Mouse (Mus musculus) myocyte (in vitro differentiated cells): ENCODE results near the gene Ap3s2.

Experiments used
- CEBPB ChIP-seq: IDR thresholded peaks from 2 replicates; pipeline ENCODE4 v1.6.1; 2011; ENCODE audit warnings: mild to moderate bottlenecking, moderate library complexity; ENCODE audit not compliant: poor library complexity, insufficient read depth, severe bottlenecking
- E2F4 ChIP-seq: IDR thresholded peaks from one replicate; pipeline ENCODE4 v1.6.1; 2011; ENCODE audit warnings: mild to moderate bottlenecking, control low read depth, moderate library complexity; ENCODE audit not compliant: insufficient read depth
- MAX ChIP-seq: IDR thresholded peaks from one replicate; pipeline ENCODE4 v1.6.1; 2011; ENCODE audit warnings: low read depth, mild to moderate bottlenecking, control low read depth
- MYOD1 ChIP-seq, 3 experiments: IDR thresholded peaks; one replicate each; pipeline ENCODE4 v1.6.1; 2011; ENCODE audit warnings: control low read depth in 2 of 3, low read depth in 2 of 3, mild to moderate bottlenecking in 2 of 3, moderate library complexity in 1 of 3; ENCODE audit not compliant: insufficient read length in 2 of 3, control insufficient read depth in 1 of 3
- MYOG ChIP-seq, 3 experiments: IDR thresholded peaks; one replicate each; pipeline ENCODE4 v1.6.1; 2011; ENCODE audit warnings: control low read depth in 2 of 3, low read depth in 2 of 3, mild to moderate bottlenecking in 2 of 3; ENCODE audit not compliant: insufficient read length in 2 of 3, control insufficient read depth in 1 of 3, insufficient read depth in 1 of 3
- POLR2A ChIP-seq: IDR thresholded peaks from one replicate; pipeline ENCODE4 v1.6.1; 2011; ENCODE audit warnings: low read depth, mild to moderate bottlenecking, control low read depth, moderate library complexity; ENCODE audit not compliant: insufficient read length
- POLR2AphosphoS2 ChIP-seq: IDR thresholded peaks from one replicate; pipeline ENCODE4 v1.6.1; 2011; ENCODE audit warnings: low read depth, control low read depth; ENCODE audit not compliant: insufficient read length
- REST ChIP-seq: IDR thresholded peaks from one replicate; pipeline ENCODE4 v1.6.1; 2011; ENCODE audit warnings: mild to moderate bottlenecking, control low read depth, moderate library complexity; ENCODE audit not compliant: insufficient read depth, insufficient read length

DNA sequence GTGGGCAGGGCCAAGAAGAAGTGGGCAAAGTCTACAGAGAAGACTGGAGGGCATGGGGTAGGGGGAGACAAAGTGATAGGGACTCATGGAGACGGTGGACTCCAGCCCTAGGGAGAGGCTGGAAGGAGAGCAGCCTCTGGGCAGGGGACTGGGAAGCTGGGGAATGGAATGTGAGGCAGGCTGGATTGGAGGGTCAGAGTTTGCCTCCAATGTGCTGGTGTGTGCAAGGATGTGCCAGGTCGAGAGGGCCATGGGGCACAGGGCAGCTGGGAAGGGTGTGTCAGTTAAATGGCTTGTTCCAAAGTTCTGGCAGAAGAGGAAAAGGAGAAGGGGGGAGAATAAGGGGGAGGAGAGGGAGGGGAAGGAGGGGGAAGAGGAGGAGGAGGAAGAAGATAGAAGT, 83.2 kb downstream of the Ap3s2 start:
- TF ChIP-seq POLR2A (no peak), MAX (no peak), REST (no peak), POLR2AphosphoS2 (no peak), MYOD1 (IDR thresholded peaks at IDR 0.05; ENCODE audit: control insufficient read depth in 1 of 3, insufficient read length in 2 of 3, low read depth in 2 of 3) (no peak), MYOG (IDR thresholded peaks at IDR 0.05; ENCODE audit: control insufficient read depth in 1 of 3, insufficient read depth in 1 of 3, insufficient read length in 2 of 3, low read depth in 2 of 3) (no peak), E2F4 (no peak), CEBPB (no peak)
